Mouse (Mus musculus): Measurements from ENCODE around the gene Fam216b. TPM values are rescaled to one million over a fixed set of nuclear protein-coding genes. Genes with fewer than 3 reads are reported as not detected.

Fam216b gene
- polyA plus RNA-seq, 1 experiment from 2014 or later, result not detected

DNA sequence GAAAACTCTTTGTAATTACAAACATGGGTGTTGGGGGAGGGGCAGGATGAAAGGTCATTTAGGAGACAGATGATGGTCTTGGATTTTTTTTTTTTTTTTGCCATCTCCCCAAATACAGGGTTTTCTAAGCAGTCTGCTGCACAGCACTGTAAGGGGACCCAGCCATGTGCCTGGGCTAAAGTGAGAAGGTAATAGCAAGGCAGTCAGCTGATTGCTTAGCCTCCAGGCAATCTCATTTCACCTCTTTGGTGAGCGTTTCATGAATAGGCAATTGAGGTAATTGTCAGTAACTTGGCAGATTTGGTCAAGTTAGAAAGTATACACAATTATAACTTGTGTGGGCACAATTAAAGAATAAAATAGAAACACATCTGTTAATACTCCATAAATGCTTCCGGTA is 28.5 kb upstream of the Fam216b start:
- Histone ChIP-seq H3K4me1 (ENCODE audit: insufficient read depth) (no peaks in the 10 kb centered on the region), H3K36me3 (replicated peaks; ENCODE audit: insufficient read depth, low read length) (no peaks in the 10 kb centered on the region), H3K4me2 (ENCODE audit: low read depth, low read length) (no peak overlapping the region), H3K27me3 (ENCODE audit: insufficient read depth, low read length) (no peaks in the 10 kb centered on the region), H3K9me3 (ENCODE audit: low read length) (no peaks in the 10 kb centered on the region), H3K27ac (ENCODE audit: low read depth) (no peak overlapping the region), H3K9ac (replicated peaks) (no peak overlapping the region), H3K4me3 (ENCODE audit: low read depth, low read length) (no peak overlapping the region)
- WGBS (ENCODE audit: insufficient replicate concordance), result 82% methylated on average over 2 of the region's 2 CpGs
- ATAC-seq (no peak), DNase-seq (no peak)
- TF ChIP-seq CTCF (IDR thresholded peaks at IDR 0.05; ENCODE audit: low read depth), result no peak
- TF ChIP-seq EP300 (IDR thresholded peaks at IDR 0.05; ENCODE audit: low read depth), result no peak

DNA sequence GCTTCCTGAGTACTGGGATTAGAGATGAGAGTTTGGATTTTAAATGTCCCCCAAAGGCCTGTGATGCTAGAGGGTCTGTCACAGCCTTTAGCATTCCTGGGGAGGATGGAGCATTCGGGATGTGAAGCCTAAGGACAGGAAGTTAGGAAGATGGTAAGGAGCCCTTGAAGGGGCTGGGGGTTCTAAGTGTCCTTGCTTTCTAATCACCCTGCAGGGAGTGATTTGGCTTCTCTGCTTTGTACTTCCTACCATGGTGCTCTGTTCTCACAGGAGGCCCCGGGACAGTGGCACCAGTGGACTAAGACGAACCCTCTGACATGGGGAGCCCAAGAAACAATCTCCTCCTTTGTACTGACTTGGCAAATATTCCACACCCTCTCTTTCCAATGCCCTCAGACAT is 23.7 kb upstream of the Fam216b start:
- H3K9me3 ChIP-seq (ENCODE audit: low read length), result no peaks in the 10 kb centered on the region
- DNase-seq (no peak), ATAC-seq (no peak)
- no peaks in the 10 kb centered on the region for H3K4me1 ChIP-seq (ENCODE audit: insufficient read depth)
- no peak overlapping the region for H3K27ac ChIP-seq (ENCODE audit: low read depth)
- no peak overlapping the region for H3K9ac ChIP-seq (replicated peaks)
- H3K4me2 ChIP-seq (ENCODE audit: low read depth, low read length), result no peak overlapping the region
- no peak overlapping the region for H3K4me3 ChIP-seq (ENCODE audit: low read depth, low read length)
- TF ChIP-seq CTCF (IDR thresholded peaks at IDR 0.05; ENCODE audit: low read depth) (no peak), EP300 (IDR thresholded peaks at IDR 0.05; ENCODE audit: low read depth) (no peak)
- no peaks in the 10 kb centered on the region for H3K36me3 ChIP-seq (replicated peaks; ENCODE audit: insufficient read depth, low read length)
- WGBS (ENCODE audit: insufficient replicate concordance), result 71% methylated on average over 3 of the region's 3 CpGs
- H3K27me3 ChIP-seq (ENCODE audit: insufficient read depth, low read length), result no peaks in the 10 kb centered on the region

DNA sequence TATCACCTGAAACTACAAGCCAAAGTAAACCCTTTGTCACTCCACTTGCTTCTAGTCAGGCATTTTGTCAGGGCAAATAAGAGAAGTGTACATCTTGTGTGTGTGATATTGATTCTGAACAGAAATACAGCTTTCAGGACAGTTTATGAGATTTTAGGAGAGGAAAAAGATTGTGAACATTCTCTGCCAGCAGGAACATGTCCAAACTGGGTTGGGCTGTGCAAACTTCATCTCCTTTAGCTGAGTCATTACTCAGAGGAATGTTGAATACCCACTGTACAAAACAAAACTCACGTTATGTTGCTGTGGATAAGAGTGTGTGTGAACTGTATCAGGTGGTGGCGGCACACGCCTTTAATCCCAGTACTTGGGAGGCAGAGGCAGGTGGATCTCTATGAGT is 22.1 kb upstream of the Fam216b start:
- TF ChIP-seq EP300 (IDR thresholded peaks at IDR 0.05; ENCODE audit: low read depth), result no peak
- no peak for TF ChIP-seq CTCF (IDR thresholded peaks at IDR 0.05; ENCODE audit: low read depth)
- WGBS (ENCODE audit: insufficient replicate concordance), result 81% methylated on average over 3 of the region's 3 CpGs
- H3K36me3 ChIP-seq (replicated peaks; ENCODE audit: insufficient read depth, low read length), result no peaks in the 10 kb centered on the region
- H3K4me2 ChIP-seq (ENCODE audit: low read depth, low read length), result no peak overlapping the region
- H3K4me3 ChIP-seq (ENCODE audit: low read depth, low read length), result no peak overlapping the region
- H3K9ac ChIP-seq (replicated peaks), result no peak overlapping the region
- H3K4me1 ChIP-seq (ENCODE audit: insufficient read depth), result no peaks in the 10 kb centered on the region
- no peak for DNase-seq
- H3K9me3 ChIP-seq (ENCODE audit: low read length), result no peaks in the 10 kb centered on the region
- ATAC-seq, result no peak
- H3K27me3 ChIP-seq (ENCODE audit: insufficient read depth, low read length), result no peaks in the 10 kb centered on the region
- no peak overlapping the region for H3K27ac ChIP-seq (ENCODE audit: low read depth)

DNA sequence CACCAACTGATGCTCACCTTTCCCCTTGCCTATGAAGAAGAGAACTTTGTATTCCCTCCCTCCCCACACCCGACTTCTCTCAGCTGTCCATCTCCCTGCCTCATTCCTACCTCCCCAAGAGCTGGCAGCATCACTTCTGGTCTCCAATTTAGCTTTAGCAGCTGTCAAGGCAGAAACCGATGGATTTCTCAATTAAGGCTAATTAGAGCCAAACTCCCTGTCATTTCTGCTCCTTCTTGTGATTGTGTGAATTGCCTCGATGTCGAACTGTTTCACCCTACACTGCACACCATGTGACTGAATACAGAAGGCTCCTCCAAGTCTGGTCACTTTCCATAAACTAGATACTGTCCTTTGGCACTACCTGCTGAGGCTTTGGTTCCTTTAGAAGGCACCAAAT is 20.6 kb upstream of the Fam216b start:
- WGBS (ENCODE audit: insufficient replicate concordance), result 66% methylated on average over 4 of the region's 4 CpGs
- no peaks in the 10 kb centered on the region for H3K4me1 ChIP-seq (ENCODE audit: insufficient read depth)
- no peaks in the 10 kb centered on the region for H3K9me3 ChIP-seq (ENCODE audit: low read length)
- no peak overlapping the region for H3K4me2 ChIP-seq (ENCODE audit: low read depth, low read length)
- no peak overlapping the region for H3K9ac ChIP-seq (replicated peaks)
- no peak overlapping the region for H3K27ac ChIP-seq (ENCODE audit: low read depth)
- no peaks in the 10 kb centered on the region for H3K36me3 ChIP-seq (replicated peaks; ENCODE audit: insufficient read depth, low read length)
- ATAC-seq (no peak), DNase-seq (no peak)
- no peak for TF ChIP-seq CTCF (IDR thresholded peaks at IDR 0.05; ENCODE audit: low read depth)
- TF ChIP-seq EP300 (IDR thresholded peaks at IDR 0.05; ENCODE audit: low read depth), result no peak
- no peak overlapping the region for H3K4me3 ChIP-seq (ENCODE audit: low read depth, low read length)
- H3K27me3 ChIP-seq (ENCODE audit: insufficient read depth, low read length), result no peaks in the 10 kb centered on the region

DNA sequence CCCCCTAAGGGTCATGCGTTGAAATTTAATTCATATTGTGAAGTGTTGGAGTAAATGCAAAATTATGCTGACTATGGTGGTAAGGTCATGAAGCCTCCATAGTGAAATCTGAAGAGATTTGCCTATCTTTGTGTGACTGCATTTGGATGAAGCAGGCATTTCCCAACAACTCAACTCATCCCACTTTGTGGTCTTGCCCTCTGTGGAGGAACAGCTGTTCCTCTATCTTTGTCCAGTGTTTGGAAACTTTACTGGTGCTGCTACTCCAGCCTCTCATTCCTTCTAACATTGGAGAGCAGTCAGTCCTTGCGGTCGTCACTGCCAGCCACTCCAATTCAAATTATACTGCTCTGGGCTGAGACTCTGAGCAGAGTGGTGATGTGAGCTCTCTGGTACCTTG is 19.6 kb upstream of the Fam216b start:
- H3K9ac ChIP-seq (replicated peaks), result no peak overlapping the region
- TF ChIP-seq EP300 (IDR thresholded peaks at IDR 0.05; ENCODE audit: low read depth), result no peak
- TF ChIP-seq CTCF (IDR thresholded peaks at IDR 0.05; ENCODE audit: low read depth), result no peak
- H3K4me3 ChIP-seq (ENCODE audit: low read depth, low read length), result no peak overlapping the region
- no peak overlapping the region for H3K27ac ChIP-seq (ENCODE audit: low read depth)
- WGBS (ENCODE audit: insufficient replicate concordance), result 73% methylated on average over 3 of the region's 3 CpGs
- H3K4me1 ChIP-seq (ENCODE audit: insufficient read depth), result no peaks in the 10 kb centered on the region
- ATAC-seq, result no peak
- no peaks in the 10 kb centered on the region for H3K36me3 ChIP-seq (replicated peaks; ENCODE audit: insufficient read depth, low read length)
- no peak for DNase-seq
- H3K9me3 ChIP-seq (ENCODE audit: low read length), result no peaks in the 10 kb centered on the region
- H3K27me3 ChIP-seq (ENCODE audit: insufficient read depth, low read length), result no peaks in the 10 kb centered on the region
- H3K4me2 ChIP-seq (ENCODE audit: low read depth, low read length), result no peak overlapping the region

DNA sequence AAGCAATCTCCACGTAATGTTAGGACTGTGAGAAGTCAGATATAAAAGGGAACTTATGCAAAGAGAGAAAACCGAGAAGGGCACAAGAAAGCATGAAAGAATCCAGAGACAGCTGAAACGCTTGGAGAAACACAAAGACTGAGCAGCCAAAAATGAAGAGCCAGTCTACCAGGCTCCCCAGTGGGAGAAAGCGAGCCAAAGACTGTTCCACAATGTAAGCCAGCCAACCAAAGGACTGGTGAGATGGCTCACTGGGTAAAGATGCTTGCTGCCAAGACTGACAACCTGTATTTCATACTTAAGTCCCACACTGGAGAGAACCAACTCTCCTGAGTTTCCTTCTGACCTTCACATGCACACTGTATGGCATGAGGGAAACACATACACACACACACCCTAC is 784 bp upstream of the Fam216b start:
- Histone ChIP-seq H3K4me2 (ENCODE audit: low read depth, low read length) (no peak overlapping the region), H3K4me3 (ENCODE audit: low read depth, low read length) (no peak overlapping the region), H3K27me3 (ENCODE audit: insufficient read depth, low read length) (no peaks in the 10 kb centered on the region), H3K36me3 (replicated peaks; ENCODE audit: insufficient read depth, low read length) (no peaks in the 10 kb centered on the region), H3K27ac (ENCODE audit: low read depth) (no peak overlapping the region), H3K9ac (replicated peaks) (no peak overlapping the region), H3K9me3 (ENCODE audit: low read length) (no peaks in the 10 kb centered on the region), H3K4me1 (ENCODE audit: insufficient read depth) (no peaks in the 10 kb centered on the region)
- ATAC-seq (no peak), DNase-seq (no peak)
- WGBS (ENCODE audit: insufficient replicate concordance), result 70% methylated on average over 4 of the region's 4 CpGs
- no peak for TF ChIP-seq CTCF (IDR thresholded peaks at IDR 0.05; ENCODE audit: low read depth)
- no peak for TF ChIP-seq EP300 (IDR thresholded peaks at IDR 0.05; ENCODE audit: low read depth)

DNA sequence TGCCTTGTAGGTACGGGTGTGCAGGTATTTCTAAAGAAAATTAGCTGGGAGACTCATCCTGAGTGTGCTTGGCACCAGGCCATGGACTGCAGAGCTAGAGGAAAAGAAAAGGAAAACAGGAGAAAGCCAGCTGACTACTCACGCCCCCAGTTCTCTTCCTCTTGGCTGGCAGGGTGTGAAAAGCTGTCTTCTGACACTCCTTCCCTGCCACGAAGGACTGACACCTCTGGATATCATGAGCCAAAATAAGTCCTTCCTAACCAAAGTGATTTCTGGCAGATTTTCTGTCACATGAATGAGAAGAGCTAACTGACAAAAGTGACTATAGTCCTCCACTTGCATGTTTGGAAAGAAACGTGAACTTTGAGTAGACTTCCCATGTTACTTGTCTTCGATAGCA is 5.3 kb downstream of the Fam216b start:
- DNase-seq (no peak), ATAC-seq (no peak)
- H3K36me3 ChIP-seq (replicated peaks; ENCODE audit: insufficient read depth, low read length), result no peaks in the 10 kb centered on the region
- no peak overlapping the region for H3K4me3 ChIP-seq (ENCODE audit: low read depth, low read length)
- H3K9ac ChIP-seq (replicated peaks), result no peak overlapping the region
- H3K4me1 ChIP-seq (ENCODE audit: insufficient read depth), result no peaks in the 10 kb centered on the region
- no peaks in the 10 kb centered on the region for H3K27me3 ChIP-seq (ENCODE audit: insufficient read depth, low read length)
- WGBS (ENCODE audit: insufficient replicate concordance), result 63% methylated on average over 5 of the region's 5 CpGs
- H3K9me3 ChIP-seq (ENCODE audit: low read length), result no peaks in the 10 kb centered on the region
- H3K27ac ChIP-seq (ENCODE audit: low read depth), result no peak overlapping the region
- TF ChIP-seq CTCF (IDR thresholded peaks at IDR 0.05; ENCODE audit: low read depth) (no peak), EP300 (IDR thresholded peaks at IDR 0.05; ENCODE audit: low read depth) (no peak)
- no peak overlapping the region for H3K4me2 ChIP-seq (ENCODE audit: low read depth, low read length)
